8 mouse cellular contexts compared by ENCODE assay signal in genomic region chr4:148164002-148164439, GRCm38 (mm10). TPM values are rescaled to one million over a fixed set of nuclear protein-coding genes. Genes with fewer than 3 reads are reported as not detected.
A peak's percentile ranks its signal among the peaks of the same experiment; 100 is the strongest.
DNase-seq lines count a peak whose midpoint lies in the region; ATAC-seq and TF ChIP-seq lines count a peak whose summit lies in the region.

No protein-coding gene starts in this region.

- H3K4me1 ChIP-seq in E14TG2a.4 (replicated peaks; ENCODE audit: low read depth, low read length) = peaks cover 61% of the 10 kb centered on the region
- H3K4me1 ChIP-seq in cerebellum, adult 2 months (ENCODE audit: control insufficient read depth, insufficient read depth, low read length) = peaks cover 3% of the 10 kb centered on the region; the same call in 1 of the 2 replicates
- peaks cover 25% of the 10 kb centered on the region for H3K4me1 ChIP-seq in lung, embryonic 15.5 days
- H3K4me1 ChIP-seq in olfactory bulb, adult 2 months (ENCODE audit: control insufficient read depth, insufficient read depth, low read length) = peaks cover 39% of the 10 kb centered on the region

- TF ChIP-seq POLR2A in cerebellum, adult 2 months (IDR thresholded peaks at IDR 0.05; ENCODE audit: borderline replicate concordance, insufficient read depth, low read length) = no peak
- TF ChIP-seq POLR2A in olfactory bulb, adult 2 months (IDR thresholded peaks at IDR 0.05; ENCODE audit: insufficient read depth, low read depth, low read length) = no peak

- no peaks in the 10 kb centered on the region for H3K9me3 ChIP-seq in E14TG2a.4 (ENCODE audit: low read length)
- no peaks in the 10 kb centered on the region for H3K9me3 ChIP-seq in lung, embryonic 15.5 days

- peak; percentile 38 for ATAC-seq in frontal cortex, adult (ENCODE audit: low TSS enrichment)
- ATAC-seq in hematopoietic stem cell, adult 5-6 weeks (replicated peaks in 1 of 2; ENCODE audit: insufficient read depth in 1 of 2, low FRiP score in 2 of 2, low TSS enrichment in 1 of 2, low read depth in 1 of 2, poor library complexity in 2 of 2, severe bottlenecking in 2 of 2) = peak; percentile 59 to 72
- peak; percentile 41 for ATAC-seq in lung, embryonic 15.5 days (ENCODE audit: borderline replicate concordance, extremely low read depth, low FRiP score, low TSS enrichment)

- peaks cover 57% of the 10 kb centered on the region for H3K27me3 ChIP-seq in E14TG2a.4 (ENCODE audit: insufficient read depth, low read length)
- no peaks in the 10 kb centered on the region for H3K27me3 ChIP-seq in cerebellum, adult 2 months (ENCODE audit: control insufficient read depth, insufficient read depth, low read length)
- peaks cover 83% of the 10 kb centered on the region for H3K27me3 ChIP-seq in lung, embryonic 15.5 days

- H3K36me3 ChIP-seq in E14TG2a.4 (ENCODE audit: insufficient read depth, low read length) = no peaks in the 10 kb centered on the region
- H3K36me3 ChIP-seq in lung, embryonic 15.5 days = no peaks in the 10 kb centered on the region

- H3K9ac ChIP-seq in lung, embryonic 15.5 days = no peak overlapping the region

- peak overlapping the region; percentile 72 for H3K4me3 ChIP-seq in E14TG2a.4 (replicated peaks; ENCODE audit: low read length)
- peak overlapping the region; percentile 17 for H3K4me3 ChIP-seq in cerebellum, adult 2 months (replicated peaks; ENCODE audit: insufficient read depth, low read depth, low read length)
- peak overlapping the region; percentile 26 for H3K4me3 ChIP-seq in lung, embryonic 15.5 days
- H3K4me3 ChIP-seq in olfactory bulb, adult 2 months (ENCODE audit: insufficient read depth, low read depth, low read length) = peak overlapping the region; percentile 39

- H3K4me2 ChIP-seq in lung, embryonic 15.5 days = peak overlapping the region; percentile 56

- no peak overlapping the region for H3K27ac ChIP-seq in cerebellum, adult 2 months (ENCODE audit: insufficient read depth, low read length)
- no peak overlapping the region for H3K27ac ChIP-seq in lung, embryonic 15.5 days
- H3K27ac ChIP-seq in olfactory bulb, adult 2 months (ENCODE audit: insufficient read depth, low read depth, low read length) = no peak overlapping the region

- no peak for TF ChIP-seq CTCF in E14TG2a.4 (conservative IDR thresholded peaks at IDR 0.05; ENCODE audit: low read length)
- TF ChIP-seq CTCF in cerebellum, adult 2 months (IDR thresholded peaks at IDR 0.05; ENCODE audit: borderline replicate concordance, insufficient read depth, low read depth, low read length) = peak; percentile 34; the same call in 1 of the 2 replicates
- TF ChIP-seq CTCF in olfactory bulb, adult 2 months (IDR thresholded peaks at IDR 0.05; ENCODE audit: insufficient read depth, low read depth, low read length) = peak; percentile 67; the same call in 1 of the 2 replicates

- 4% methylated on average over 28 of the region's 29 CpGs for WGBS in cerebellum, adult 2 months
- WGBS in lung, embryonic 15.5 days = under 1% methylated on average over 28 of the region's 29 CpGs
- under 1% methylated on average over 28 of the region's 29 CpGs for WGBS in olfactory bulb, adult 2 months

- DNase-seq in cerebellum, adult 2 months = peak; percentile 68 to 73
- peak; percentile 88 for DNase-seq in layer of hippocampus, adult 9-11 months
- peak; percentile 75 for DNase-seq in thymus, postnatal 0 days (ENCODE audit: low spot score)

RNA-seq across cellular contexts. Expression of gene Fbxo2, which starts 3.6 kb away (rescaled TPM):
- polyA plus RNA-seq in cerebellum, adult 2 months (2012; rRNA removed) = 138 and 172 TPM in 2 replicates
- not detected in 2 replicates for total RNA-seq in hematopoietic stem cell, adult 5-6 weeks (2017)
- polyA plus RNA-seq in lung, embryonic 15.5 days (2015; fragmentation: Nextera tagmentation; extraction: Ambion mirVana) = 1.0 and 1.7 TPM in 2 replicates
- not detected in 2 replicates for polyA plus RNA-seq in olfactory bulb, adult 2 months (2012; ENCODE audit: insufficient read depth, insufficient read length, low replicate concordance, missing spikeins)
- polyA plus RNA-seq in thymus, postnatal 0 days (2015; fragmentation: Nextera tagmentation; extraction: Ambion mirVana) = 0.71 and 1.1 TPM in 2 replicates

RNA-seq across cellular contexts. Expression of gene Fbxo44, which starts 3.7 kb away (rescaled TPM):
- 226 and 240 TPM in 2 replicates for polyA plus RNA-seq in cerebellum, adult 2 months (2012; rRNA removed)
- total RNA-seq in hematopoietic stem cell, adult 5-6 weeks (2017) = 3.9 and 4.1 TPM in 2 replicates
- polyA plus RNA-seq in lung, embryonic 15.5 days (2015; fragmentation: Nextera tagmentation; extraction: Ambion mirVana) = 12.1 and 13.4 TPM in 2 replicates
- not detected in 2 replicates for polyA plus RNA-seq in olfactory bulb, adult 2 months (2012; ENCODE audit: insufficient read depth, insufficient read length, low replicate concordance, missing spikeins)
- polyA plus RNA-seq in thymus, postnatal 0 days (2015; fragmentation: Nextera tagmentation; extraction: Ambion mirVana) = 10.2 and 10.9 TPM in 2 replicates

RNA-seq across cellular contexts. Expression of gene Fbxo6, which starts 12.1 kb away (rescaled TPM):
- 34.0 and 38.7 TPM in 2 replicates for polyA plus RNA-seq in cerebellum, adult 2 months (2012; rRNA removed)
- 6.2 and 13.1 TPM in 2 replicates for total RNA-seq in hematopoietic stem cell, adult 5-6 weeks (2017)
- polyA plus RNA-seq in lung, embryonic 15.5 days (2015; fragmentation: Nextera tagmentation; extraction: Ambion mirVana) = 14.2 and 15.9 TPM in 2 replicates
- polyA plus RNA-seq in olfactory bulb, adult 2 months (2012; ENCODE audit: insufficient read depth, insufficient read length, low replicate concordance, missing spikeins) = not detected in 2 replicates
- 36.2 and 37.7 TPM in 2 replicates for polyA plus RNA-seq in thymus, postnatal 0 days (2015; fragmentation: Nextera tagmentation; extraction: Ambion mirVana)

RNA-seq across cellular contexts. Expression of gene Draxin, which starts 33.5 kb away (rescaled TPM):
- polyA plus RNA-seq in cerebellum, adult 2 months (2012; rRNA removed) = 0.30 and 0.33 TPM in 2 replicates
- not detected in 2 replicates for total RNA-seq in hematopoietic stem cell, adult 5-6 weeks (2017)
- 0.07 TPM in 1 of 2 replicates, not detected in the other for polyA plus RNA-seq in lung, embryonic 15.5 days (2015; fragmentation: Nextera tagmentation; extraction: Ambion mirVana)
- not detected in 2 replicates for polyA plus RNA-seq in olfactory bulb, adult 2 months (2012; ENCODE audit: insufficient read depth, insufficient read length, low replicate concordance, missing spikeins)
- polyA plus RNA-seq in thymus, postnatal 0 days (2015; fragmentation: Nextera tagmentation; extraction: Ambion mirVana) = not detected in 2 replicates

RNA-seq across cellular contexts. Expression of gene Mad2l2, which starts 33.8 kb away (rescaled TPM):
- polyA plus RNA-seq in cerebellum, adult 2 months (2012; rRNA removed) = 31.8 and 36.0 TPM in 2 replicates
- total RNA-seq in hematopoietic stem cell, adult 5-6 weeks (2017) = 4.1 and 10.3 TPM in 2 replicates
- polyA plus RNA-seq in lung, embryonic 15.5 days (2015; fragmentation: Nextera tagmentation; extraction: Ambion mirVana) = 50.2 and 51.9 TPM in 2 replicates
- not detected in 2 replicates for polyA plus RNA-seq in olfactory bulb, adult 2 months (2012; ENCODE audit: insufficient read depth, insufficient read length, low replicate concordance, missing spikeins)
- 42.1 and 46.1 TPM in 2 replicates for polyA plus RNA-seq in thymus, postnatal 0 days (2015; fragmentation: Nextera tagmentation; extraction: Ambion mirVana)

Comparison
In these comparisons a context has a peak if more than half of its experiments do, and no peak if none do; other contexts are left out.
1. H3K4me3 ChIP-seq: peak in every context shown above with its lines; median percentile 72 in E14TG2a.4; 39 in olfactory bulb, adult 2 months; 26 in lung, embryonic 15.5 days; 17 in cerebellum, adult 2 months.
2. RNA of gene Fbxo44, which starts 3.7 kb away (polyA plus RNA-seq): 226 to 240 TPM in cerebellum, adult 2 months; 12.1 to 13.4 TPM in lung, embryonic 15.5 days, 10.2 to 10.9 TPM in thymus, postnatal 0 days and not detected in olfactory bulb, adult 2 months; every median in the first group is over 10 times any median in the second.
3. RNA of gene Fbxo6, which starts 12.1 kb away (polyA plus RNA-seq): 36.2 to 37.7 TPM in thymus, postnatal 0 days, 34.0 to 38.7 TPM in cerebellum, adult 2 months and 14.2 to 15.9 TPM in lung, embryonic 15.5 days; not detected in olfactory bulb, adult 2 months; every median in the first group is over 10 times any median in the second.
4. Peak in every context shown above with its lines, with median percentiles within 50 percentile points of each other: DNase-seq and ATAC-seq.